Mouse (Mus musculus) layer of hippocampus, adult 11-12 months (tissue): Measurements from ENCODE around the gene Nr1h4.
"Not testable (repeated sequence)": the region's sequence is repeated elsewhere in the genome, so short reads cannot be mapped to it uniquely, and the experiment has no call there.

ENCODE experiments used
- DNase-seq: peaks from one replicate; pipeline ENCODE4 v3.0.0; 2022; ENCODE audit warnings: low spot score

Gene Nr1h4

DNA sequence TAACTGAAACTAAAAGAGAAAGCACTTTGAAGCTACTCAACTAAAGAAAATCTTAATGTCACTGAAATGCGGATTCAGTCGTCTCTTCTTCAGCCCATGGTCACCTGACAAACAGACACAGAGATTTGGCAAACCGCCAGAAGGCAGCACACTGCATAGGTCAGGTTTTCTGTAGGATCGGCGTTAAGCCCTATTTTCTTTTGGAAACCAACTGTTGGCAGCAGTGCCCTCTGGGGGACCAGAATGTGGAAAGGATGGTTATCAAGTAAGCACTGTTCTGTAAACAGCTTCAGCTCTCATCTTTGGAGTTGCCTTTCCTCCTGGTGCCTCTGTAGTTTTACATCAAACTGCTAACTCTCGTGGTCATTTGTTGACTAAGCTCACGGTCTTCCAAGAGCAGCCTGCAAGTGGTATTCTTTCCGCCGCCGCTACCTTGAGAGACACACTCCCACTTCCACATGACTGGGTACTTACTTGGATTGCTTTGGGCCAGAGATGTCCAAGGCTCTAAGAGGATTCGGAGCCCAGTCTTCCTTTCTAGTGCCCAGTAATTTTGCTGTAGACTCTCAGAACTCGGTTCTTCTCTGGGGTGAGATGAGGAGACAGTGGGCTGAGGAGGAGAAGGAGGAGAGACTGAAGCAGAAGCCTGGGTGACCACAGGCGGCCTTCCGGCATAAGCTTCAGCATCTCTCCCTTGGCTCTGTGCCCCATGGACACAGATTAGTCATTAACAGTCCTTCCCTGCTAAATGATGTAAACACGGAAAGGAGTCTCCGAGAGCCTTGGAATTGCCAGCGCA lies at the start of gene Nr1h4:
Gene Nr1h4, minus strand, starts transcription at position 657 of the 799 bp plus-strand sequence.
- DNase-seq: no peak

- DNase-seq: no peak
Measured at GRCm38 (mm10) chr10:89578801-89579200, 45.4 kb upstream of the Nr1h4 start.

GRCm38 (mm10) chr10:89577666-89578065 lies 44.3 kb upstream of the Nr1h4 start:
- DNase-seq: no peak

GRCm38 (mm10) chr10:89573421-89573820 lies 40.0 kb upstream of the Nr1h4 start:
- DNase-seq: no peak

GRCm38 (mm10) chr10:89572946-89573345 lies 39.6 kb upstream of the Nr1h4 start:
- DNase-seq: no peak

DNA sequence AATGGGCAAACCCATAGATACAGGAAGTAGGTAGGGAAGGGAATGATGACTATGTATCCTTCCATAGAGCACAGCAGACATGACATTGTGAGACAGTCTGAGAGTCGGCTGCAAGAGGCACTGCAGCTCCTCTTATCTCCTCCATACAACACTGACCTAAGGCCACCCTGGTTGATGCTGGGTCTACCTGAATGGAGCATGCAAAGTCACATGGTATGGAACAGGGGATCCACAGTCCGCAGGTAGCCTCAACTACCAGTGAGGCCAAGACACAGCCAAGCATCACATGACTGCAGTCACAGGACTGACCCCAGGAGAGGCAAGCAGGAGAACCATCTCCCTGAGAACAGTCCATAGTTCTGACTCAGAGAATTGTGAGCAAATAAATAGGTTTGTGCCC lies 34.0 kb upstream of the Nr1h4 start:
- no peak for DNase-seq

DNA sequence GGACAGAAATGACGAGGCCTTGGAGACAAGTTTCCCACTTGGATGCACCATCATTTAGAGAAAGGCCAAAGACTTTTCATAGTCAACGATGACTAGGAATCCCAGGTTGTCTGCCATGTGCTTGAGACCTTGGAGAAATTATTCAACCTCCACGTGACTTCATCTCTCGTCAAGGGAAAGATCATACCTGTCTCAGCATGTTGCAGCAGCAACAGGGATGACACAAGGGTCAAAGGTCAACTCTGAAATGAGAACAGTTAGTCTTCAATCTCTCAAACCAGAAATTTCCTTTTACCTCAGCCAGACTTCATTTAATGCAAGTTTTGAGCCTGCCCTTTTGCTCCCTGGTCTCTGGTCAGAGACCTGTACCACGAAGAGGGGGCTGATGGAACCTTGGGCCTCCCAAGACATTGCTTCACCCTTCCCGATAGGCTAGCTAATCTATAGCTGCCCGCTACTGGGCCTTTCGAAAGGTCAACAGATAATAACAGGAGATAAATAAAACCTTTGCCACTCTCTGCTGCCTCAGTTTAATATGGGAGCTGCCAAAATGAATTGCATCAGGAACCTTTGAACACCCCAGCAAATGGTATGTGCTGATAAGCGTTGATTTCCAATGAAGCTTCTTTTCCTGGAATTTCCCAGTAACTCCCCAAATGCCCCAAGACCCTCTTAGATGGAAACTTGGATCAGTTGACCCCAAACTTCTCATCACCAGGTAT lies 32.1 kb upstream of the Nr1h4 start:
- DNase-seq: no peak

- no peak for DNase-seq
Measured at GRCm38 (mm10) chr10:89562113-89562512, 28.7 kb upstream of the Nr1h4 start.

DNA sequence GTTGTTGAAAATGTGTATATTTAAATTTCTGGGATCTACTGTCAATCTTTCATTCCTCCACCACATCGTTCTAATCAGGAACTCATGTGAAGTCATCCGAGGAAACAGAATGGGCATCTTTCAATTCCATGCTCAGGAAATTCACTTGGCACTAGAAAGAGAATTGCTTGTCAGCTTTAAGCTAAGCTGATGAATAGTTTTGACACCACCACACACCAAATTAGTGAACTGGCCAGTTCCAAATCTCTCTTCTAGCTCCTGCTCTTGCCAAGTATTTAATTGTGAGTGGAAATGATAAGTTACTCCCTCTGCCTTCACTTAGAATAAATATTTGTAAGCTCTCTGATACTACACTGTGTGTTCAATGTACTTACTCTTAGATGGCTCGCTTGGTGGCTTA lies 26.0 kb upstream of the Nr1h4 start:
- DNase-seq: no peak

- DNase-seq: not testable (repeated sequence)
Measured at GRCm38 (mm10) chr10:89554885-89555284, 21.5 kb upstream of the Nr1h4 start.

DNA sequence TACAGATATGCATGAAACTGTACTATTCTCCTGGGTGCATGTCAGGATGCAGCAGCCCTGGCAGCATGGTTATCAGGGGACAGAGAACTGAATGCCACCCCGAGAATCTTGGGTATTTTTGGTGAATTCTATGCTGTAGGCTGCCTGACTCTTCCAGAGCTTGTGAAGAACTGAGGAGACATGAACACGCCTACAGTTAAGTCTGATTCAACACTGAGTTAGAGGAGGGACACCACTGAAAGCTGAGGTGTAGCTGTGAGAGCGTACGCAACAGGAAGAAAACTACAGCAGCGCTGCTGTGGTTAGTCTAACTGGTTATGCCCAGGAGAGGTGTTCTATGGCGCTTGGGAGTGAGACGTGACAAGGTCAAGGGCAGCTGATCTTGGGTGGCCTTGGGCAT lies 20.5 kb upstream of the Nr1h4 start:
- DNase-seq: not testable (repeated sequence)

GRCm38 (mm10) chr10:89553015-89553414 lies 19.6 kb upstream of the Nr1h4 start:
- DNase-seq: no peak

DNA sequence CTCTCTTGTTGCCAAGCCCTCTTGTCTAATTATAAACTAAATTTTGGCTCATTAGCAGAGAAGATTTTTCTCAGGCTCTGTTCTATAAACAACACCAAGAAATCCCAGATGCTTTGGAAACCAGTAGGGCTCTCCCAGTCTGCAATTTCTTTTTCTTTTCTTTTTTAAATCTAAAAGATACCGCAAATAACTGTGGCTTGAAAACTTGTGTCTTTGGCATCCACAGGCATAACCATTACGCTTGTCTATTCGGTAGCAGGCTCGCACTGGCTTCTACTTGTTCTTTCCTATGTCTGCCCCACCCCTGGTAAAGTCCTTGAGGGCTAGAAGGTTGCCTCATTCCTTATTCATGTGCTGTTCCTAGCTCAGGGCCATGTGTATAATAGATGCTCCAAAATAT lies 18.3 kb upstream of the Nr1h4 start:
- DNase-seq: no peak

DNA sequence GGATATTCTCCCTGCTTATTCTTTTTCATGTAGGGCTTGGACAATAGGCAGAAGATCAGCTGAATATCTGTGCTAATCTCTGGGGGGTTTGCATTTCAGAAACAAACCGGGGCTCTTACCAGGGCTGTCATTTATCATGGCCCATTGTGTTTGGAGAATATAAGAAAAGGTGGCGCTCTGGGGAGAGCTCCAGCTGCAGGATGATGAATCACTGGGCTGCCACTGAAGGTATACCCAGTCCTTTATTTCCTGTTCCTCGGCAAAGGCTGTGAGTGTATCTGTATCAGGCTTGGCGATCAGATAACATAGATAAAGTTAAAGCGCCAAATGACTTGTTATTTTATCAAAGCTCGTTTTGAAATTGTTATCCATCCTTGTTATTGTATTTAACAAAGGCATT lies 14.6 kb upstream of the Nr1h4 start:
- no peak for DNase-seq

DNA sequence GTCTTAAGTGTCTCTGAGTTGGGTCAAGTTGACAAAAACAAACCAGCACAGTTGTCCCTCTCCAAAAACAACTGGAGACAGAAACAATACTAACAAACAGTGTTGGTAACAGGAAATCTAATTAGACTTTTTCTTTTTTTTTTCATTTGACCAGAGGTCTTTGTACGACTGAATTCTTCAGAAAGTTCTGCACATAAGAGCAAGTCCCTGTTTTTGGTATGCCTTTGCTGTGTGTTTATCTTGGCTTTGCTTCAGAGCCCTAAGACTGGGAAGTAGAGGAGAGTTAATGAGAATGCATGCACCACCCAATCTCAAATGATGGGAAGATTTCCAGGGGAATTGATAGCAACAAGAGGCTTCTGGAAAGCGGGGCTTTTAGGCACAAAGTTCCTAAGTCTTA lies 13.6 kb upstream of the Nr1h4 start:
- DNase-seq: no peak

DNA sequence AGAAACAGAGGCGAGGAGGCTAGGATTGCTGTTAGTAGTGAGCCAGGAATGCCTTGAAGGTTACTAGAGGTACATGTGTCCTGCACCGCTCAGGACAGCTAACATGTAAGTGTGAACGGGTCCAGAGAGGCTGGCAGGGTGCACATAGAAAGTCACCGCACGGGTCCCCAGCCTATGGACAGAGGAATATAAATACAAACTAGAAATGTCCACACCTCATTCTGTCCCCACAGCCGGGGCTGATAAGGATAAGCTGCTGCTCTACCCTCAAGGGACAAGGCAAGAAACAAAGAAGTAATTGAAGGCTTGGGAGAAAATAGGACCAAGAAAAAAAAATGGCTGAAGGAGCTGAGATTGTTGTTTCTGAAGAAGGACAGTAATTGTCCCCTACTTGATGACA lies 10.5 kb upstream of the Nr1h4 start:
- no peak for DNase-seq

DNA sequence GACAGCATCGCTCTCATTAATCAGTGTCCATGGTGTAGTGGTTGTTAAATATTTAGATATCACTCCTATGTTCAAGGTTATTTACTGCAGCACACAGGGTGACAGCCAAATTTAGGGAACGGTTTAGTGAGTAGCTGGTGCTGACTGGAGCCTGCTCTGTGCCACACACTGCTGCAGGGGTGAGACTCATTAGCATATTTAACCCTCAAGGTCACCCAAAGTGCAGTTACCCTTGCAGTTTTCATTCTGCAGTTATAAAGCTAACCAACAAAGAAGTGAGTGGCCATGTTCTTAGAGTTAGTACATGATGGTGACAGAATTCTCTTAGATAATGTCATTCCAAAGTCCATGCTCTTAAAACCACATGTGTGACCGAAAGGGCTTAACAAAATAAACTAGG lies 8.9 kb upstream of the Nr1h4 start:
- DNase-seq: no peak

DNA sequence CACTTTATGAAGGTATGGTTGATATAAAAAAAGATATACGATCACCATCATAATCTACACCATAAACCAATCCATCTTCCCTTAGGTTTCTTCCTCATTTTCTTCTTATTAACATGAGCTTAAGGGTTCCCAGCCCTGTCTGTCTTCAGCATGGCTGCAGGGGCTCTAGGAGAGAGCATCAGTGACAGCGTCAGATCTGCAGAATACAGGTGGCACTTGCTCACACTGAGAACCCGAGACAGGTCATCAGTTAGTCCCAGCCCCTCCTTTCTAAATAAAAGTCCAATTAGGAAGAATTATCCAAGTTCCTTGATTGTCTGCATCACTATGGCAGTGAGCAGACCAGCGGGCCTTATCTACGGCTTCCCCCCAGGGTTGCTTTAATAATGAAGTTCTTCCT lies 934 bp downstream of the Nr1h4 start:
- DNase-seq: no peak

DNA sequence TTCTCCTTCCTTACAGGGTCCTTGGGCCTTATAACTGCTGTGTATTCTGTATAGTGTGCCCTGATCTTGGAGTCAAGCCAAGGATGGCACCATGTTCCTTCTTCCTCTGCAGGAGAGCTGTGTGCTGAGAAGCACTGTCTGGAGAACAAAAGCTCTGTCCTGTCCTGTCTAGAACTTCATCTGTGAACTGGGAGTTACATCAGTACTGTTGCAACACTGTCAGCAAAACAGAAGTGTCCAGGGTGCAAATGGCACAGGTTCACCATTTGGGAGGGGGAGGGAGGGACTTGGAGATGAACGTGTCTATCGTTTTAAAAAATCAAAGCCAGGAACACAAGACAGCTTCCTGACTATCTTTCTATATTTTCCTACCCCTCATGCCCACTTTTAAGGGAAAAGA lies 1.4 kb downstream of the Nr1h4 start:
- no peak for DNase-seq

DNA sequence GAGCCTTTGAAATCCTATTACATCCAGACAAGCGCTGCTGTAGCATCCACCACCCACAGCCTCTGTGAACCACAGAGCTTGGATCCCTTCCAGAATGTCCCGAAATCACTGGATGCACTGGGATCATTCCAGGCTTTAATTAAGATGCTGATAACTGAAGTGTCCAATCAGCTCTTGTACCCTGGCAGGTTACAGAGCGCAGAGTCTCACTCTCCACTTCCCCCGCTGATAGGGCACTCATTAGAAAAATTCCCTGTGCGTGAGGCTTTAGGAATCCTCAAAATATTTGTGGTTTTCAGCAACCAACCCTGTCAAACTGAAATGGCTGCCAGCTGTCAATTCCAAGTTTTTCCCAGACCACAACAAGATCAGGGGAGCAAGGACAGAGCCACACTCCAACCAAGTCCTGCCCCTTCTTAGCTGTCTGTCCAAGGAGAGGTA lies 2.2 kb downstream of the Nr1h4 start:
- DNase-seq: no peak

GRCm38 (mm10) chr10:89527054-89527453 lies 6.3 kb downstream of the Nr1h4 start:
- no peak for DNase-seq

DNA sequence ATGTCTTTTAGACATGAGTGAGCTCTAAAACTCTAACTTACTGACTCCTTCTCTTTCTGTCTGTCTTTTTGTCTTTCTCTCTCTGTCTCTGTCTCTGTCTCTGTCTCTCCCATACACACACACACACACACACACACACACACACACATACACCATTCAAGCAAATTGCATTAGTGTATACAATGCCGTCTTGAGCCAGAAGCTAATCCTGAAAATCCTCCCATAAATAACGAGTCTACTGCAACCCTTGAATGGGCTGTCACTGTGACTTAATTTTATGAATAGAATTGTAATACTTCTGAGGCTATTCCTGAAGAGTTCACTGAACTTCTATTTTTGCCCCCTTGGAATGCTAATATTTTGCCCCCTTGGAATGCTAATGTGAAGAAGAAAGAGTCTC lies 7.6 kb downstream of the Nr1h4 start:
- DNase-seq: no peak

DNA sequence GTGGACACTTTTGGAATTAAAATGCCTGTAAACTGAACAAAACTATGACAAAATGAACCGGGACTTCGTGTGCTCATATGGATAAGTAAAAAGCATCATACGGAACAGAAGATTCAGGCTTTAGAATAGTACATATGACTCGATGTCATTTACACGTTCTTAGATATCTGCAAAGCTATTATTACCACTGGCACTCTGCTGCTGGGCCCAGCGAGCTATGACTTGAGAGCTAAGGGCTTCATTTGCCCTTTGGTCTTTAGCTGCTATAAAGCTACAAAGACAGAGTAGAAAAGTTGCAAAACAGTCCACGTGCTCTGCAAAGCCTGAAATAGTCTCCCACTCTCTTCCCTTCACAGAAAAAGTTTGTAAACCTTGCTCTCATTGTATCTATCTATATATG lies 10.9 kb downstream of the Nr1h4 start:
- no peak for DNase-seq
